Mouse (Mus musculus) B cell, adult 67 days (primary cell): ENCODE measurements around the gene Lyl1. TPM values are rescaled to one million over a fixed set of nuclear protein-coding genes. Genes with fewer than 3 reads are reported as not detected.

ENCODE experiments used
- total RNA-seq, 2 experiments: library from RNA; stranded (reverse); gene quantifications; 4 replicates each; pipeline ENCODE4 v1.2.4; 2023

Gene Lyl1
- total RNA-seq = 100 to 1,000 TPM; 121 to 155 TPM

DNA sequence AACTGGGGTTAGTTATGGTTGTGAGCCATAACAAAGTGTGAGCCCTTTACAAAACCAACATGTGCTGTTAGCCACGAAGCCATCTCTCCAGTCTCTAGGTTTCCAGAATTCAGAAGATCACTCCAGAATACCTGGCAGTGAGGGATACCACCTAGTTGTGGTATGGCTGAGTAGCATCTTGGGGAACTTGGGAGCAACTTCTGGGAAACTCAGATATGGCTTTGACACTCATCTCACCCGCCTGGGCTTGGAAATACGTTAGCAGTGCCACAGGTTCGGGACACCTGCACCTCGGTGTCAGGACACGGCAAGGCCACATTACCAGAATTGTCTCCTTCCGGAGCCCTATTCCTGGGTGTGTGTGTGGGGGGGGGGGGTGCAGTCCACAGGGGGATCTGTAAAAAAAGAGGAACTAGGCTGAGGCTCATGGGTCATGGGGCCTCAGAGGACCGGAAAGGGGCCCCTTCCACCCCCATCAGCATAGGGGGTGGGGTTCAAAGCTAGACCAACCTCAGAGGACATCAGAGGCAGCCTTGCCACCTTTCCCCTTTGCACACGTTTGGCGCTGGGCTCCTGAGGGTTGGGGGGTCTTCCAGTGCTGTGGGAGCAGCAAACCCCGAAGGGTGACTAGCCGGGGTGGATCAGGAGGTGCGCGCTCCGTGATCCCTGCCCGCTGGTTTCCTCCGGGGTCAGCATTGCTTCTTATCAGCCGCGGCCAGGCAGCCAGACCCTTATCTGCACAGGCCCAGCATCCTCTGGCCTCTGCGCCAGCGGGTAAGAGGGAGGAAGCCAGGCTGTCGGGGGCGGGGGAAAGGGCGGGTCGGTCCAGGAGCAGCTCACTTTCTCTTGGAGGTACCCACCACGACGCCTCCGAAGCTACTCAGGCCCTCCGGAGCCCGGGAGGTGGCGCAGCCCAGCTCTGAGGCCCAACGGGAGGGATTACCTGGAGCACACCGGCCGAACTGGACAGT is at the start of gene Lyl1:
Gene Lyl1 (plus strand): TSS at position 517 of the 971 bp plus-strand sequence.

DNA sequence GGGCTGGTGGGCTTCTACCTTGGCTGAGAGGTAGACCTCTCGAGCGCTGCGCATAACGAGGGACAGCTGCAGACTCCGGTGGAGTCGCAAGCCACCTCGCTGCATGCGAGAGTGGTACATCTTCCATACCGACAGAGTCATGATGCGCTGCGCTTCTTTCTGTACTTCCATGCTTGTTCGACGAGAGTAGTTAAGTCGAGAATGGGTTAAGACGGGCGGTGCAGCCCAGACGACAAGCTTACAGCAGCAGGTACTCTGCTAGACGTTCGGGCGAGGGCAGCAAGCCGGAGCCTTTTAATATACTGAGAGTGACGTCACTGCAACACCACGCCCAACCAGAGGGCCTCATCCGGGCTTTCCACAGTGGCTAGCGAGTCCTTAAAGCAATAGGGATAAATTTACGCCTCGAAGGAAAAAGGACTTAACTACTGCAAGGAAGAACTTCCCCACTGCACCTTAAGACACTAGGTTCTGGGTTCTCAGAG is 38.6 kb upstream of the Lyl1 start, which contains the start of gene Ier2:
Gene Ier2 (minus strand): TSS at position 272 of the 485 bp plus-strand sequence.

DNA sequence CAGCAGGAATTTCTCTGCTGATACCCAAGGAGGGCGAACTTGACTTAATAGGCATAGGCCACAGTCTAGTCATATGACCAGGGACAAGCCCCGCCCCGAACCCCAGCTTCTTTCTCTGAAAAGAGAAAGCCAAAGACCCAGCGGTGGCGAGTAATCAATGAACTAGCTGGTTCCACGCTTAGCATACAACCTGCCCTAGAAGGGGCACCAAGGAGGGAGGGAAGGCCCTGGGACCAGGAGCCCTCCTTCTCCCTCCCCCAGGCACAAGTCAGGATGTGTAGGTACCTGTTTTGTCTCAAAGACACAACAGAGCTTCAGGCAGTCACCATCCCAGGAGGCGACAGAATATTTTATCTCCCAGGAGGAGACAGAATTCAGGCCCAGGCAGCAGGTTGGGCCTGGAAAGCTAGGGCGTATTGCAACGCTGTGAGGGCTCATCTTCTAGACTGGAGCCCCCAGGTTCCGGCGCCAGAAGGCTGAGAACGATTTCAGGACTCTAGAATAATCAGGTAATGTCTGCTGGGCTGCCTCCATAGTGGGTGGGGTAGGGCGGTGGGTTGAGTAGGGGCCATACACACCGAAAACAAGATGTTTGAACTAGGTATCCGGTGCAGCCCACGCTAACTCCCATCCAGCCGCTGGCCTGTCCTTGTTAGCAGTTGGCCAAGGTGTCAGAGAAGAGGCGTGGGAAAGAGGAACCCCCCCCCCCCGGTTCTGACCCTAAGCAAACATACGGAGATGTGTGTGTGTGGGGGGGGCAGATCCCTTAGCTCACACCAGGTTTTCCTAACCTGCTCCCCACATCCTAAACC is 14.9 kb upstream of the Lyl1 start, which contains the start of gene Trmt1:
Gene Trmt1 (plus strand): TSS at position 117 of the 812 bp plus-strand sequence.

DNA sequence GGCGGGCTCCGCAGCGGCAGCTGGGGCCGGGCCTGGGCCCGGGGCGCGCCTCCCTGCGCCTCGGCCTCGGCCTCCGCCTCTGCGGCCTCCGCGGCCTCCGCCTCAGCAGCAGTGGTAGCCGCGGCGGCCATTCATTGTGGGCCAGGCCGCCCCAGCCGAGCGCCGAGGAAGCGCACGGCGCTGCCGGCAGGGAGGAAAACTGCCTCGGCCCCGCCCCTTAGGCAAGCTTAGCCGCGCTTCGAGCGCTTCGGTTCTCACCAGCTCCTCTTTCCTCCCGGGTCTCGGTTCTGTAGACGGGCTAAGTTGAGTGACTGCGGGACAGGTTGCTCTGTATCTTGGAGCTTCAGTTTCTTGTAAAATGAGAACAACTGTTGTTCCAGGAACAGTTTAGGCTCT is 13.6 kb upstream of the Lyl1 start, which contains the start of gene Nacc1:
Gene Nacc1 (minus strand): TSS at position 158 of the 396 bp plus-strand sequence.

DNA sequence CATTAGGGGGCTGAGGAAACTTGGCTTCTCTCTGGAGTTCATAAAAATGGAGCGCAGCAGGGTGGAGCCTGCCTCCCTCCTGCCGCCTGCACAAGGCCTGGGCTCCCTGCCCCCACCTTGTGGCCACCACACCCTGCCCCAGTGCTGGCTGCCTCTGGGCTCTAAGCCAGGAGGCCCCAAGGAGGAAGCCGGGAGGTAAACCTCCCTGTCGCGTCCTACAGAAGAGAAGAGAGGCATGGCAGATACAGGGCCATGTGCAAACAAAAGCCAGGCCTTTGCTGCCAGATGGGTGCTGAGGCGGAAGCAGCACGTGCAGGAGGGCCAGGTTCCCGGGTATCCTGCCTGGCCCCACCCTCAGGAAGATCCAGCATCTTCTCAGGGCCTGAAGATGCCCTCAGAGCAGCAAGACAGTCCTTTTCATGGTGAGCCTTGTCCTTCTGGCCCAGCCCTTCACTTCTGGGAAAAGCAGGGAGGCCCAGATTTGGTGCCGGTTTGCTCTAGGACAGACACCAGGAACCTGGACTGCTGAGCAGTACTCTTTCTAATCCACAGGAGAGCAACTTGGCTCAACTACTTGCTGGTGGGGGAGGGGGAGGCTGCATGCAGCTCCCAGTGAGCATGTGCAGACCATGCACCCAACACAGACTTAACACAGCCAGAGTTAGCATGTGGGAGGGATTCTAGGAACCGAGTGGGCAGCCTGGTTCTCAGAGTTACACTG is 21.8 kb downstream of the Lyl1 start, which contains the start of gene G430095P16Rik:
Gene G430095P16Rik (plus strand): TSS at position 158 of the 721 bp plus-strand sequence.

Other genes with a start within 250 kb of the Lyl1 start
- gene Ier2, start 38.6 kb upstream of the Lyl1 start, total RNA-seq = 100 to 1,000 TPM; 226 to 246 TPM
- gene Trmt1, start 15.2 kb upstream of the Lyl1 start, total RNA-seq = 100 to 1,000 TPM; 187 to 197 TPM
- 10 to 100 TPM; 60.9 to 61.2 TPM for gene Nacc1, start 13.6 kb upstream of the Lyl1 start, total RNA-seq
- gene G430095P16Rik, start 21.6 kb downstream of the Lyl1 start, total RNA-seq = not detected
- 1 to 10 TPM; 2.1 to 3.5 TPM for gene Nfix, start 98.9 kb downstream of the Lyl1 start, total RNA-seq
- gene Dand5, start 121.4 kb downstream of the Lyl1 start, total RNA-seq = 1 to 10 TPM; 3.7 TPM
- gene Gadd45gip1, start 130.1 kb downstream of the Lyl1 start, total RNA-seq = 10 to 100 TPM; 11.6 to 15.1 TPM
- gene Rad23a, start 139.2 kb downstream of the Lyl1 start, total RNA-seq = 10 to 100 TPM; 50.4 to 66.1 TPM
- gene Calr, start 145.5 kb downstream of the Lyl1 start, total RNA-seq = 100 to 1,000 TPM; 565 to 613 TPM
- 10 to 100 TPM; 77.3 to 81.2 TPM for gene Farsa, start 155.5 kb downstream of the Lyl1 start, total RNA-seq
- gene Syce2, start 170.7 kb downstream of the Lyl1 start, total RNA-seq = 1 to 10 TPM; 5.8 to 8.6 TPM
- gene Gcdh, start 192.5 kb downstream of the Lyl1 start, total RNA-seq = 10 to 100 TPM; 22.0 to 32.9 TPM
- gene Klf1, start 200.5 kb downstream of the Lyl1 start, total RNA-seq = not detected
- gene Dnase2a, start 207.1 kb downstream of the Lyl1 start, total RNA-seq = 10 to 100 TPM; 62.8 to 69.8 TPM
- under 1 TPM; 0.30 to 0.32 TPM for gene Mast1, start 235.9 kb downstream of the Lyl1 start, total RNA-seq
- gene Rtbdn, start 245.5 kb downstream of the Lyl1 start, total RNA-seq = not detected